Mouse (Mus musculus): ENCODE data around the gene Krt24. TPM values are rescaled to one million over a fixed set of nuclear protein-coding genes. Genes with fewer than 3 reads are reported as not detected.

Gene Krt24
- not detected in 2 replicates for polyA plus RNA-seq (2015; fragmentation: Nextera tagmentation; extraction: Ambion mirVana)

DNA sequence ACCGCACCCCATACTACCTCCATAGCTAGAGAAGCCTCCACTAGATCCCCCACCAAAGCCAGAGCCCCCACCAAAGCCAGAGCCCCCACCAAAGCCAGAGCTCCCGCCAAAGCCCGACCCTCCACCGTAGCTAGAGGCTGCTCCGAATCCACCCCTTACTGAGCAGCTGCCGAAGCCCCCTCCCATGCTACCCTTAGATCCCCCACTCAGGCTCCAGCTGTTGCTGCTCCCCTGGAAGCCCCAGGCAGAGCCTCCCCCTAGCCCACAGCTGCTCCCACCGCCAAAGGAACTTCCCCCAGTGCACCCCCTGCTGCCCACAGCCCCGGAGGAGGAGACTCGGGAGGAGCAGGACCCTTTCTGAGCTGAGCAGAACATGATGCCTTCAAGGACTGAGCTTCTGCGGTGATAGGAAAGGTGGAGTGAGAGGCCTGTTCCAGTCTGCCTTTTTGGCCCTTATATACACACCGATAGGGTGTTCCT is at the start of gene Krt24:
Krt24 (minus strand) TSS at position 430 of the 480 bp plus-strand sequence.
- no peak for ATAC-seq (ENCODE audit: borderline replicate concordance, extremely low read depth, low FRiP score, low TSS enrichment)
- Histone ChIP-seq H3K27me3 (no peaks in the 10 kb centered on the region), H3K4me2 (no peak within 1 kb of the TSS), H3K4me1 (no peaks in the 10 kb centered on the region), H3K27ac (no peak within 1 kb of the TSS), H3K9ac (no peak within 1 kb of the TSS), H3K36me3 (no peaks in the 10 kb centered on the region), H3K9me3 (no peaks in the 10 kb centered on the region), H3K4me3 (no peak within 1 kb of the TSS)
- 33% methylated on average over 11 of the region's 11 CpGs for WGBS

DNA sequence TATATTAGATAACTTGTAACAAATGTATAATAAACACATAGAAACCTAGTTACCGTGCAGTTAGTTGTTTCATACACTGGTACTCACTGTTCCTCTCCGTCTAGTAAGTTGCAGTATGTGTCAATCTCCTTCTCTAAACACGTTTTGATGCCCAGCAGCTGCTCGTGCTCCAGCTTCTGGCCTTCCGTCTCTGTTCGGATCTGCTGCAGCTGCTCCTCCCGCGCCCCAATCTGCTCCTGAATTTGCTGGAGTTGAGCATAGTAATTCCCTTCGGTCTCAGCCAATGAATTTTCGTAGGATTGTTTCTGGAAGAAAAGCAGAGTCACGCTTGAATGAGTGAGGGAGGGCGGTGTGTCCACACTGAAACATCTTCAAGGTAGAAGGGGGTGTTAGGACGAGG is 48.4 kb upstream of the Krt24 start:
- no peaks in the 10 kb centered on the region for H3K9me3 ChIP-seq
- H3K4me2 ChIP-seq = no peak overlapping the region
- ATAC-seq (ENCODE audit: borderline replicate concordance, extremely low read depth, low FRiP score, low TSS enrichment) = no peak
- H3K9ac ChIP-seq = no peak overlapping the region
- no peaks in the 10 kb centered on the region for H3K27me3 ChIP-seq
- no peaks in the 10 kb centered on the region for H3K4me1 ChIP-seq
- no peak overlapping the region for H3K4me3 ChIP-seq
- WGBS = 48% methylated on average over 13 of the region's 13 CpGs
- H3K36me3 ChIP-seq = no peaks in the 10 kb centered on the region
- no peak overlapping the region for H3K27ac ChIP-seq

DNA sequence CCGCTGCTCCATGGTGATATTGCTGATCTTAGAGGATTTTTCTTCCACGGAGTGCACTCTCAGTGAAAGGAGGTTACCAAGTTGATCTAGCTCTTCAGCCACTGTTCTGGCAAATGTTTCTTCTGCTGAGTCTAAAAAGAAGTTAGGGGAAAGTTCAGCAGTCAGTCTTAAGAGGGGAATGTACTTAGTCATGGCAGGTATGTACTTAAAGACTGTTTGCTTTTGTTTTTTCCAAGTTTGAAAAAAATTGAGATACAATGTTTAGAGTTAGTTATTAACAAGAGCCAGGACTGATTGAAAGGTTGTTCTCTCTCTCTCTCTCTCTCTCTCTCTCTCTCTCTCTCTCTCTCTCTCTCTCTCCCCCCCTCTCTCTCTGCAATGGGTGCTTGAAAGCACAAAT is 44.6 kb upstream of the Krt24 start:
- WGBS = 29% methylated on average over 2 of the region's 2 CpGs
- Histone ChIP-seq H3K4me1 (no peaks in the 10 kb centered on the region), H3K27ac (no peak overlapping the region), H3K27me3 (no peaks in the 10 kb centered on the region), H3K4me3 (no peak overlapping the region), H3K4me2 (no peak overlapping the region), H3K9me3 (no peaks in the 10 kb centered on the region), H3K9ac (no peak overlapping the region), H3K36me3 (no peaks in the 10 kb centered on the region)
- no peak for ATAC-seq (ENCODE audit: borderline replicate concordance, extremely low read depth, low FRiP score, low TSS enrichment)

DNA sequence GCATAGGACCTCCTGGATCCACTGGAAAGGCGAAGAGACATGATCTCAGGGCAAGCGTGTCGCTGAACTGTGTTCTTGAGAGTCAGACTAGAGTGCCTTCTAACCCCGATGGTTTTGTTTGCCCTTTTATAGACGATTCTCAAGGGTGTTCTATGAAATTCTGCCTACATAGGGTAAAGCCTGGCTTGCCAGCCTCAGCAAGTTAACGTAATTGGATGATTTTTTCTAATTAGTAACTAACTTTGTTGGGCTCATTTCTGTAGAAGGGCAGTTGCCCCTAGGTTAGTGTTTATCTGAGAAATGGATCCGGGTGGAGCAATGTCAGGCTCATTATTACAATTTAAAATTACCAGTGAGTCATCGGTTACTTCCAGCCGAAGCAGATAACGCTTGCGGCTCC is 37.8 kb upstream of the Krt24 start, which contains the start of gene Krt25:
Krt25 (minus strand) TSS at position 101 of the 400 bp plus-strand sequence.
- WGBS = 86% methylated on average over 11 of the region's 11 CpGs
- Histone ChIP-seq H3K4me1 (no peaks in the 10 kb centered on the region), H3K36me3 (no peaks in the 10 kb centered on the region), H3K9ac (no peak within 1 kb of the TSS), H3K27ac (no peak within 1 kb of the TSS), H3K4me2 (no peak within 1 kb of the TSS), H3K4me3 (no peak within 1 kb of the TSS), H3K9me3 (no peaks in the 10 kb centered on the region), H3K27me3 (no peaks in the 10 kb centered on the region)
- no peak for ATAC-seq (ENCODE audit: borderline replicate concordance, extremely low read depth, low FRiP score, low TSS enrichment)

DNA sequence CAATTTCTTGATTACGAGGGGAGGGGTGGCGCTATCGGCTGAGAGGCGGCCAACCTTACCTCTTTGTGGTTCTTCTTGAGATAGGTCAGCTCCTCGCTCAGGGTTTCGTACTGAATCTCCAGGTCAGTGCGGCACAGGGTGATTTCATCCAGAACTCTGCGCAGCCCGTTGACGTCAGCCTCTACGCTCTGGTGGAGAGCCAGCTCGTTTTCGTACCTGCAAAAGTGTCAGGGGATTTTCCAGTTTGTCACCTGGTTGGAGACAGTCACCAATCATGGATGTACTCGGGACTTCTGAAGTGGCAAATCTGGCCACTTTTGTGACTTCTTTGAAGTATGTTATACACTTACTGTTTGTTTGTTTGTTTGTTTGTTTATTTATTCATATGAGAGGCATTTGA is 36.0 kb upstream of the Krt24 start:
- Histone ChIP-seq H3K4me2 (no peak overlapping the region), H3K9me3 (no peaks in the 10 kb centered on the region), H3K36me3 (no peaks in the 10 kb centered on the region), H3K4me1 (no peaks in the 10 kb centered on the region), H3K27me3 (no peaks in the 10 kb centered on the region), H3K4me3 (no peak overlapping the region), H3K9ac (no peak overlapping the region), H3K27ac (no peak overlapping the region)
- WGBS = 84% methylated on average over 14 of the region's 14 CpGs
- ATAC-seq (ENCODE audit: borderline replicate concordance, extremely low read depth, low FRiP score, low TSS enrichment) = no peak

DNA sequence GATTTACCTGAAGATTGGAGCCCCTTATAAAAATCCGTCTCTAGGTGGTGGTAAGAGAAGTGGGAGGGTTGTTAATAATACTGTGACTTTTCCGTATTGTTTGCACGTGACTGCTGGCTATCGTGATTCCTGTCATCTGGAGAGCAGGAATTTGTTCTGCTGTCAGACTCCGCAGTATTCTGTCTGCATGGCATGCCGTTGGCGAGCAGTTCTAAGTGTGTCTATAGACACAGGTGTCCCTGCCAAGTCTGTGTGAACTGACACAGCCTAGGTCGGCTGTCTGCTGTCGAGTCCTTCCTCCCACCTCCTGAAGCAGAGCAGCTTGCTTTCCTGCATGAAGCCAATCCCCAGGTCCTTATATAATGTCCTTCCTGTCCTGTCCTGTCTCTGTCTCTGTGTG is 34.1 kb upstream of the Krt24 start:
- no peak overlapping the region for H3K9ac ChIP-seq
- 0 out of 2 replicates have a peak overlapping the region, but pooled peaks have one; percentile 20 for H3K4me2 ChIP-seq
- no peak for ATAC-seq (ENCODE audit: borderline replicate concordance, extremely low read depth, low FRiP score, low TSS enrichment)
- no peaks in the 10 kb centered on the region for H3K4me1 ChIP-seq
- no peak overlapping the region for H3K27ac ChIP-seq
- H3K27me3 ChIP-seq = no peaks in the 10 kb centered on the region
- no peaks in the 10 kb centered on the region for H3K36me3 ChIP-seq
- H3K4me3 ChIP-seq = no peak overlapping the region
- 29% methylated on average over 9 of the region's 9 CpGs for WGBS
- H3K9me3 ChIP-seq = no peaks in the 10 kb centered on the region

DNA sequence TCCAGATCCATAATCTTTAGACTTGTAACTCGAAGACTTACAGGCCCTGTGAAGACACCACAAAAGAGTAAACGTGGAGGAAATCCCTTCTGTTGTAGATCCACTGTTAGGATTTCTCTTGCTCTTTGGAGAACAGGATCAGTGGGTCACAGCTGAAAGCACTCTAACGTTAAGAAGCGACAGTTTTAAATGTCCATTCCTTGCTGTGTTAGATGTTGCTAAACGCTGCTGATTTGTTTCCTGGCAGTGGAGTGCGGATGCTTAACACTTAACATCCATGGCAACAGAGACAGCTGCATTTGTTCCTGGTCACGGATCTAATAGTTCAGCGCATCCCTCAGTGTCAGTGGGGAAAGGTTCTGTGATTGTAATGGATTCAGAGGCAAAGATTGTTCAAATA is 31.5 kb upstream of the Krt24 start:
- WGBS = 44% methylated on average over 8 of the region's 8 CpGs
- H3K4me2 ChIP-seq = no peak overlapping the region
- no peak for ATAC-seq (ENCODE audit: borderline replicate concordance, extremely low read depth, low FRiP score, low TSS enrichment)
- no peaks in the 10 kb centered on the region for H3K9me3 ChIP-seq
- no peak overlapping the region for H3K4me3 ChIP-seq
- no peaks in the 10 kb centered on the region for H3K36me3 ChIP-seq
- H3K4me1 ChIP-seq = no peaks in the 10 kb centered on the region
- no peak overlapping the region for H3K9ac ChIP-seq
- H3K27ac ChIP-seq = no peak overlapping the region
- H3K27me3 ChIP-seq = no peaks in the 10 kb centered on the region

DNA sequence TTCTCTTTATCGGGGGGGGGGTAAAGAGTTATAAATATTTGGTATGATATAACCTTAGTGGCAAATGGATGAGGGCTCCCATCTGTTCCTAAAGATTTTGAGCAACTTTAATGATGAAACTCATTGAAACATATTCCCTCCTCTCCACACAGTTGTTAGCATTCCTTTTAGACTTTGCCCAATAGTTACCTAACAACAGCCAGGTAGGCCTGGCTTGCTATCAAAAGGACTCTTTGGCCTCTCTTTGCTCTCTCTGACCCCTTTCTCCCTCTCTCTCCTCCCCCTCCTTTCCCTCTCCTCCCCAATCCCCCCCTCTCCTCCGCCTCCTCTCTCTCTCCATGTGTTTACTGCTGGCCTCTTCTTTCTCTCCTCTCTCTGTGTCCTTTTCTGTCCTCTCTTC is 29.5 kb upstream of the Krt24 start:
- Histone ChIP-seq H3K9me3 (no peaks in the 10 kb centered on the region), H3K4me3 (no peak overlapping the region), H3K4me1 (no peaks in the 10 kb centered on the region), H3K4me2 (no peak overlapping the region), H3K27me3 (no peaks in the 10 kb centered on the region), H3K36me3 (no peaks in the 10 kb centered on the region), H3K27ac (no peak overlapping the region), H3K9ac (no peak overlapping the region)
- no peak for ATAC-seq (ENCODE audit: borderline replicate concordance, extremely low read depth, low FRiP score, low TSS enrichment)
- 68% methylated on average over 2 of the region's 2 CpGs for WGBS

DNA sequence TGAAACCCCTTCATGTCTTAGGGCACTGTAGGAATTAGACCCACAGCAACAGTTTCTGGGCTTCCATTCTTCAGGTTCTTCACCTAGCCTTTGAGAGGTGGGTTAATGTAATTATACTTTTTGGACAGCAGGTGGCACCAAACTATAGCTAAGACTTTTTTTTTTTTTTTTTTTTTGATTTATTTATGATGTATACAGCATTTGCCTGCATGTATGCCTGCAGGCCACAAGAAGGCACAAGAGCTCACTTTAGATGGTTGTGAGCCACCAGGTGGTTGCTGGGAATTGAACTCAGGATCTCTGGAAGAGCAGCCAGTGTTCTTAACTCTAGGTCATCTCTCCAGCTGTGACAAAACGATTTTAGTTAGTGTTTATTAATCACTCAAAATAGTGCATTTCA is 25.8 kb upstream of the Krt24 start:
- H3K9me3 ChIP-seq = no peaks in the 10 kb centered on the region
- no peaks in the 10 kb centered on the region for H3K27me3 ChIP-seq
- ATAC-seq (ENCODE audit: borderline replicate concordance, extremely low read depth, low FRiP score, low TSS enrichment) = no peak
- H3K9ac ChIP-seq = no peak overlapping the region
- no peak overlapping the region for H3K4me3 ChIP-seq
- H3K4me1 ChIP-seq = no peaks in the 10 kb centered on the region
- no peak overlapping the region for H3K27ac ChIP-seq
- no peaks in the 10 kb centered on the region for H3K36me3 ChIP-seq
- WGBS = 53% methylated on average over 1 of the region's 1 CpGs
- H3K4me2 ChIP-seq = no peak overlapping the region

DNA sequence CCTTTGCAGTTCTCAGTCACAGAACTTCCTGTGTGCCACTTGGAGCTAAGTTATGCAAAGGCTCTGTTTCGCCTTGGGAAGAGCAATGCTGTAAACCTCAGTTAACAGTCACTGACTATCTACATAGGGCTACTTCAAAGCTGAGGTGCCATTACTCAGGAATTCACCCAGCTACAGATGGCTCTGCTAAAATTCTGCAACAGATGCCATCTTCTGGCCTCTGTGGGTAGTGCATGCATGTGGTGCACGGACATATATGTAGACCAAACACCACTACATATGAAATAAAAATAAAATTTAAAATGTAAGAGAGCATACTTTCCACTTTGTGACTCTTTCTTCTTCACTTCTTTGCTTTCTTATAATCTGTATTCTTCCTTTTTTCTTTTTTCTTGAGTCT is 22.5 kb upstream of the Krt24 start:
- Histone ChIP-seq H3K4me1 (no peaks in the 10 kb centered on the region), H3K27ac (no peak overlapping the region), H3K9me3 (no peaks in the 10 kb centered on the region), H3K4me2 (no peak overlapping the region), H3K36me3 (no peaks in the 10 kb centered on the region), H3K4me3 (no peak overlapping the region), H3K27me3 (no peaks in the 10 kb centered on the region), H3K9ac (no peak overlapping the region)
- ATAC-seq (ENCODE audit: borderline replicate concordance, extremely low read depth, low FRiP score, low TSS enrichment) = no peak
- WGBS = 27% methylated on average over 2 of the region's 2 CpGs

DNA sequence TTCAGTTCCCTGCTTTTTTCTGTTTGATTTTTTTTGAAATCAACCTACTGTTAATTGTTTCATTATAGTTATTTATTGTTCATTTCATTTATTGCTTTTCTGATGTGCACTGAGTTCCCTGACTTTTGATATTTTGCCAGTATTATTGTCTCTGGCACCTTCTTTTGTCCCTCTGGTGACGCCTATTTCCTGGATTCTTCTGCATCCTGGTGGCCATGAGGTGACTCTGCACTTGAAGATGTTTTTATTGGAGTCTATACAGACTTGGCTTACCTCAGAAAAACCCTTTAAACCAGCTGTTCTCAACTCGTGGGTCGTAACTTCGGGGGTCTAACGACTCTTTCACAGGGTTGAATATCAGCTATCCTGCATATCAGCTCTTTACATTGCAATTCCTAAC is 10.0 kb upstream of the Krt24 start:
- H3K4me2 ChIP-seq = no peak overlapping the region

DNA sequence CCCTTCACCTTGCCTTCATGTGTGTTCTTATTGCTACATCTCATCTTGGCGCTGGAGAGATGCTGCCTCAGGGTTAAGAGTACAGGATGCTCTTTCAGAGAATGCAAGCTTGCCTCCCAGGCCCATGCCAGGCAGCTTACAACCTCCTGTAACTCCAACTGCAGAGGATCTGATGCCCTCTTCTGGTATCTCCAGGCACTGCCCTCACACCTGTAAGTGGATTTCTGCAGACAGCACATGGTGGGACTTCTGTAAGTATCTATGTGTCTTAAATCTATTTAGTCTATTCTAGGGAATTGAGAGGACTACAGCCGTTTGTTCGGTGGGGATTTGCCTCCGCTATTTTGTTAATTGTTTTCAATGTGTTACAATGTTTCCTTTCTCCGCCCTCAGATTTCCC is 7.8 kb upstream of the Krt24 start:
- H3K9ac ChIP-seq = no peak overlapping the region
- no peaks in the 10 kb centered on the region for H3K36me3 ChIP-seq
- no peak overlapping the region for H3K4me2 ChIP-seq
- H3K9me3 ChIP-seq = no peaks in the 10 kb centered on the region
- WGBS = 64% methylated on average over 5 of the region's 5 CpGs
- ATAC-seq (ENCODE audit: borderline replicate concordance, extremely low read depth, low FRiP score, low TSS enrichment) = no peak
- H3K27ac ChIP-seq = no peak overlapping the region
- no peaks in the 10 kb centered on the region for H3K4me1 ChIP-seq
- H3K27me3 ChIP-seq = peaks cover 5% of the 10 kb centered on the region; the same call in 1 of the 2 replicates
- no peak overlapping the region for H3K4me3 ChIP-seq

More for the DNA sequence above, 10.0 kb upstream of the Krt24 start:
- Histone ChIP-seq H3K27ac (no peak overlapping the region), H3K36me3 (no peaks in the 10 kb centered on the region), H3K9ac (no peak overlapping the region), H3K4me3 (no peak overlapping the region), H3K4me1 (no peaks in the 10 kb centered on the region), H3K27me3 (peaks cover 5% of the 10 kb centered on the region; the same call in 1 of the 2 replicates), H3K9me3 (no peaks in the 10 kb centered on the region)
- WGBS = 40% methylated on average over 5 of the region's 5 CpGs
- no peak for ATAC-seq (ENCODE audit: borderline replicate concordance, extremely low read depth, low FRiP score, low TSS enrichment)

DNA sequence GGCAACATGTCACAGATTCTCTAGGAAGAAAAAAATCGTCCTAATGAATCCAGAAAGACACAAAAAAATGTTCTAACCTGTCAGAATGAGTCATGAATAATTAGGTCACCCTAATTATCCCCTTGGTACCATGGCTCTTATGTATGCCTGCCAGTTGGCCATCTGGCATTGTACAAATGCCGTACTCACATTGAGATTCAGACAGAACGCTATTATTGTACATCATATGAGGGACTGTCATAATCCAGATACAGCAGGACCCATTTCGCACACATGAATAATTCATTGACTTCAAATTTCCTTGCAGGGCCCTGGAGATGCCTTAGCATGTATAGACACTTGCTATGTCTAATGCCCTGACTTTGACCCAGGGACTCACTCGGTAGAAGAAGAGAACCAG is 1.1 kb downstream of the Krt24 start:
- Histone ChIP-seq H3K27ac (no peak overlapping the region), H3K9me3 (no peaks in the 10 kb centered on the region), H3K27me3 (no peaks in the 10 kb centered on the region), H3K4me1 (no peaks in the 10 kb centered on the region), H3K4me3 (no peak overlapping the region), H3K4me2 (no peak overlapping the region), H3K36me3 (no peaks in the 10 kb centered on the region), H3K9ac (no peak overlapping the region)
- 79% methylated on average over 5 of the region's 5 CpGs for WGBS
- ATAC-seq (ENCODE audit: borderline replicate concordance, extremely low read depth, low FRiP score, low TSS enrichment) = no peak

Data from lung, embryonic 15.5 days (tissue).